Mouse (Mus musculus) frontal cortex, adult 2 months (tissue): ENCODE measurements at regions not wholly inside any gene's neighbourhood (a gene's known extent, or its start where the extent isn't known, plus 50 kb on each side); places are given as distances from the start of the nearest gene placed in this dataset.
A peak's percentile ranks its signal among the peaks of the same experiment; 100 is the strongest.

Experiments used
- DNase-seq, 2 experiments: peaks; one replicate each; pipeline ENCODE4 v3.0.0; 2022; ENCODE audit warnings: low spot score in 1 of 2; ENCODE audit errors: extremely low spot score in 1 of 2

- DNase-seq = peak in 1 of 2 experiments; percentile 19
Observed at GRCm38 (mm10) chr1:73265009-73265408, 249.3 kb upstream of the Tnp1 start.

DNA sequence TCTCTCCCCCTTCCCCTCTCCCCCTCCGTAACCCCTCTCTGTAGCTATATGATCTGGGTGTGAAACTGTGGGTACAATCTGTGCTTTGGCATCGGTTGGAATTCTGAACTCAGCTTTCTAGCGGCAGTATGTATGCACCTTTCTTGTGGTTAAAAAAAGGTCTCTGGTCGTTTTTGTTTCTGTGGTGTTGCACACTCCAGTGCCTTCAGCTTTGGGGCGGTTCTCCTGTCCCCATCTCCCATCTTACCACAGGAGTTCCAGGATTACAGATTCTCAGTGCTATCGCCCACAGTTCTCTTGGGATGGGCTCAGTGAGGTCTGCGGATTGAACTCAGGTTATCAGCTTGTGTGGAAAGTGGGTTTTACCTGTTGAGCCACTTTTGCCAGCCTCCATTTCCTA lies 248.5 kb upstream of the Tnp1 start:
- no peak for DNase-seq

- no peak for DNase-seq
Observed at GRCm38 (mm10) chr1:73259525-73260098, 243.9 kb upstream of the Tnp1 start.

GRCm38 (mm10) chr1:73257263-73257662 lies 241.6 kb upstream of the Tnp1 start:
- no peak for DNase-seq

- no peak for DNase-seq
Observed at GRCm38 (mm10) chr1:73251911-73252356, 236.2 kb upstream of the Tnp1 start.

- no peak for DNase-seq
Observed at GRCm38 (mm10) chr1:73244016-73244415, 228.3 kb upstream of the Tnp1 start.

GRCm38 (mm10) chr1:73242290-73242689 lies 226.6 kb upstream of the Tnp1 start:
- peak in 1 of 2 experiments; percentile 10 for DNase-seq

DNA sequence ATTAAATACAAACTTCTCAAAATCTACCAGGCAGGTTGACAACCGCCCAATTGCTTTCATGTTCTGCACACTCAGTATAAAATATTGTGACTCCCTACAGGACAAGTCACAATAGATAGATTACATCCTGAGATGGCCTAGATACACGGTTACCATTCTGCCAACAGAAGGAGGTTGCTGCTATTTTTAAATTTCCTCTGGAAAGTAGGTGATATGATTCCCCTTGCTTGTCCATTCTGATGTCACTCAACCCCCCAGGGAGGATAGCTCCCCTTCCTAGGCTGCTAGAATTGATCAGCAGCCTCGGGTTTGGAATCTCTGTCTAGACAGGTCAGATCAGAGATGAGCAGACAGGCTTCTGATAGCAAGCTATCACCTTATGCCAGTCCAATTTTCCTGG lies 221.2 kb upstream of the Tnp1 start:
- no peak for DNase-seq

GRCm38 (mm10) chr1:73233636-73234035 lies 217.9 kb upstream of the Tnp1 start:
- DNase-seq = no peak

GRCm38 (mm10) chr1:73233041-73233440 lies 217.3 kb upstream of the Tnp1 start:
- DNase-seq = no peak

GRCm38 (mm10) chr1:73230611-73231010 lies 214.9 kb upstream of the Tnp1 start:
- DNase-seq = no peak

DNA sequence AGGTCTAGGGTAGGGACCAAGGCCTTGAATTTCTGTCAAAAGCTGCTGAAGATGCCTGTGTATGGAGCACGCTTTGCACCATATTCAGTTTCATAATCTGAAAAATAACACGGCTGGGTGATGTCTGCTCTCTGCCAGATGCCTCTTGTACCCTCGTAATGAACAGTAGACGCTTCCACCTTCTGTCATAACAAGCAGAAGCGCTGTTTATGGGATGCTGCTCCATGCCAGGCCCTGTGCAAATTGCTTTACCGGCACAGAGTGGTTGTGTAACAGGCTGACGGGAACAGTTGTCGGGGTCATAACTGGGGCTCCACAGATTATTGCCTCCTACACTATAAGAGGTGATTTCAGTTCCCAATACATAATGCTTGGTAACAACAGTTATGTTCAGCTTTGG lies 211.5 kb upstream of the Tnp1 start:
- no peak for DNase-seq

- no peak for DNase-seq
Observed at GRCm38 (mm10) chr1:73221863-73222262, 206.2 kb upstream of the Tnp1 start.

GRCm38 (mm10) chr1:73214305-73214946 lies 198.7 kb upstream of the Tnp1 start:
- DNase-seq = no peak

GRCm38 (mm10) chr1:73207421-73207820 lies 191.7 kb upstream of the Tnp1 start:
- no peak for DNase-seq

GRCm38 (mm10) chr1:73205788-73206187 lies 190.1 kb upstream of the Tnp1 start:
- DNase-seq = no peak

- DNase-seq = no peak
Observed at GRCm38 (mm10) chr1:73200112-73200511, 184.4 kb upstream of the Tnp1 start.

GRCm38 (mm10) chr1:73190832-73191231 lies 175.1 kb upstream of the Tnp1 start:
- no peak for DNase-seq

DNA sequence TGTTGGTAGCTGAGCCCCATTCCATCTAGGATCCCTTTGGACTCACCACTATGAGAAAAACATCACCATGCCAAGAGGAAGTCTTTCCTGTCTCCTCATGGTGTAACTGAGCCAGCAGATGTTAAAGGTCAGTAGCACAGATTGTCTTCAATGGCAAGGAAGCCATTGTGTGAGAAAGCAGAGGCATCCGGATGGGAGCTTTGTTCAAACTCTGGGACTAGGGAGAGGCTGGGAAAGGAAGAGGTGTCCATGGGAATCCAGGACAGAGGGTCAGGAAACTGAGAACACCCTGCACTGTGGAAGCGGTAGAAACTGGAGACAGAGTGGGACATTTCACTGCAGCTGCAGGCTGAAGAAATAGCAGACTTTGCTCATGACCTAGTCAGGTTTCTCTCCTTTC lies 173.1 kb upstream of the Tnp1 start:
- DNase-seq = no peak

GRCm38 (mm10) chr1:73184477-73184876 lies 168.8 kb upstream of the Tnp1 start:
- DNase-seq = no peak

DNA sequence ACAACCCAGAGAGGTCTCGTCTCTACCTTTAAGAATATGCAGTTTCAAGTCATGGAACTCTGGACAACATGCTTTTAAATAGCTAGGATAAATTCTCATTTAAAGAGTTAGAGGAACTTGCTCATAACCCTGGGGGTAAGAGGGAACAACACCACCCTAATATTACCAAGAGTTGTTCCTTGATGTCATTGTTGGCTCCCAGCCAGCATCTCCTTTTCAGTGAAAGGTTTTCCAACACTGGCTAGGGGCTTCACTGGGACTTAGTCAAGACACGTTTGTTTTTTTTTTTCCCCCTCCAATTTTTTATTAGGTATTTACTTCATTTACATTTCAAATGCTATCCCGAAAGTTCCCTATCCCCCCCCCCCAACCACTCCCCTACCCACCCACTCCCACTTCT lies 163.1 kb upstream of the Tnp1 start:
- no peak for DNase-seq

DNA sequence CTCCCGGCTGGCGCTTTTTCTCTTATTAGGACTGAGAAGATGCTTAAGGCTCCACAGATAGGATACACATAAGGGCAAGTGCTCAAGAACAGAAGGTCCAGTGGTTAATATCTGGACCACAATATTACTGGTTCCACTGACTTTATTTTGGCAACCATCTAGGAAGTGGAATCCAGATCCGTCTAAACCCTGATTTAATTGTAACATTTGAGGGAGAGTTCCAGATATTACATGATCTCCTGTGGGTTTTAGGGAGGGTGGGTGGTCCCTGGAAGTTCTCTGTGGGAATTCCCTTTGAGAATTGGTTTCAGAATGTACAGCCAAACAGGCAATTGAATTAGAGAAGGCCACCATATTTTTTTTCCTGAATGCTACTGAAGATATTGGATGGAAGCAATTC lies 161.4 kb upstream of the Tnp1 start:
- DNase-seq = no peak

- no peak for DNase-seq
Observed at GRCm38 (mm10) chr1:73170668-73171008, 154.9 kb upstream of the Tnp1 start.
